Mouse (Mus musculus) heart, adult 2 months (tissue): ENCODE data around the gene Soat2. TPM values are rescaled to one million over a fixed set of nuclear protein-coding genes. Genes with fewer than 3 reads are reported as not detected.

ENCODE experiments used
- DNase-seq, 2 experiments: peaks; one replicate each; pipeline ENCODE4 v3.0.0; 2021
- H3K27ac ChIP-seq: fragments of 200-600 bp; 2 replicates; pipeline ENCODE4 v1.8.1; 2022
- H3K27me3 ChIP-seq: fragments of 200-500 bp; 2 replicates; pipeline ENCODE4 v1.6.1; 2012; ENCODE audit warnings: mild to moderate bottlenecking, low read length, inconsistent platforms, mixed read lengths; ENCODE audit not compliant: control insufficient read depth, insufficient read depth
- H3K36me3 ChIP-seq: fragments of 200-500 bp; 2 replicates; pipeline ENCODE4 v1.6.1; 2012; ENCODE audit warnings: low read length, inconsistent platforms; ENCODE audit not compliant: control insufficient read depth, insufficient read depth
- H3K4me1 ChIP-seq: fragments of 200-500 bp; 2 replicates; pipeline ENCODE4 v1.6.1; 2011; ENCODE audit warnings: low read length; ENCODE audit not compliant: control insufficient read depth, insufficient read depth
- H3K4me3 ChIP-seq: fragments of 200-600 bp; 2 replicates; pipeline ENCODE4 v1.8.1; 2022
- H3K79me2 ChIP-seq: fragments of 200-500 bp; replicated peaks from 2 replicates; pipeline ENCODE4 v1.6.1; 2012; ENCODE audit warnings: mild to moderate bottlenecking, inconsistent platforms, low read length, moderate library complexity, mixed read lengths; ENCODE audit not compliant: control insufficient read depth, insufficient read depth
- H3K9ac ChIP-seq: fragments of 200-500 bp; 2 replicates; pipeline ENCODE4 v1.6.1; 2012; ENCODE audit warnings: low read depth, mild to moderate bottlenecking, control low read depth, inconsistent platforms, low read length, mixed read lengths
- CTCF ChIP-seq: fragments of 200-600 bp; IDR thresholded peaks from 2 replicates; pipeline ENCODE4 v1.8.1; 2022; ENCODE audit warnings: antibody characterized with exemption, mild to moderate bottlenecking, moderate library complexity
- EP300 ChIP-seq: fragments of 200-500 bp; IDR thresholded peaks from 2 replicates; pipeline ENCODE4 v1.6.1; 2011; ENCODE audit warnings: low read depth, low read length, control low read depth; ENCODE audit not compliant: insufficient read depth
- POLR2A ChIP-seq: fragments of 200-500 bp; IDR thresholded peaks from 2 replicates; pipeline ENCODE4 v1.6.1; 2011; ENCODE audit warnings: mild to moderate bottlenecking, low read depth, low read length, control low read depth; ENCODE audit not compliant: insufficient read depth
- WGBS: fragments of 180-500 bp; shearing (Covaris S2); methylation state at CpG from one replicate; pipeline ENCODE4 v1.1.7; 2018; 5-methylcytosine and 5-hydroxymethylcytosine counted together
- intact Hi-C: fragments of 180-260 bp; cut with DNase I; formaldehyde crosslinking; loops from one replicate; pipeline ENCODE4 v1.15.1; 2025
- polyA plus RNA-seq: library from polyadenylated mRNA; depleted of rRNA; stranded (reverse); fragments of >200 nt; gene quantifications from 2 replicates; pipeline ENCODE4 v1.2.3, GENCODE M21; 2012
- total RNA-seq, 2 experiments: library from RNA; stranded (reverse); gene quantifications; 2 replicates each; pipeline ENCODE4 v1.2.3; 2021

Gene Soat2
- total and polyA plus RNA-seq, 3 experiments = 0.09 to 0.16 TPM; not detected in 1

DNA sequence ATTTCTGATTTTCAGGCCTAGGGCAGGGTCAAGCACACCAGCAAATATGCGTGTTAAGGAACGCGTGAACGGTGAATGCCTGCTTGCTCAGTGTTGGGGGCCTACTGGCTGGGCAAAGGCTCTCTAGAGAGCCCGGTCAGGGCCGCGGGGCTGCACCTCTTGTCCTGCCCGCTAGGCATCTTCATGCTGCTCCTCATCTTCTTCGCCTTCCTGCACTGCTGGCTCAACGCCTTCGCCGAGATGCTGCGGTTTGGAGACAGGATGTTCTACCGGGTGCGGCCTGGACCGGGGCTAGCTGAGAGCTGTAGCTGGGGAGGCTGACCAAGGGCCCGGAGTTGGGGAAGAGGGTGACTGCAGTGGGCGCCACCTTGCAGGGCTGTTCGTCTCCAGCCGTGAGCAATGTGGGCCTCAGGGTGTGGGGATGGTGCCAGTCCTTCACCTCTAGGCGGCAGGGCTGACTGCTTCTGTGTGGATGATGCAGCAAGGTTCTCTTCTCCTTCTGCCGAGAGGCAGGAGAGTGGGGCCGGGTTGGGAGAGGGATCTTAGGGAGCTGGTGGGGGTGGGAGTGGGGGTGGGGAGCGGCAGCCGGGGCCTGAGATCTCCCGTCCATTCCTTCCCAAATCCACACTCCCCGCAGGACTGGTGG, 10.2 kb downstream of the Soat2 start:
- Histone ChIP-seq H3K79me2 (no peaks in the 10 kb centered on the region), H3K27me3 (no peaks in the 10 kb centered on the region), H3K27ac (no peak overlapping the region), H3K4me1 (no peaks in the 10 kb centered on the region), H3K36me3 (no peaks in the 10 kb centered on the region), H3K9ac (no peak overlapping the region), H3K4me3 (no peak overlapping the region)
- no peak for DNase-seq
- intact Hi-C loops = no loop called here
- WGBS = 63% methylated on average over 27 of the region's 27 CpGs
- TF ChIP-seq EP300 (no peak), POLR2A (no peak), CTCF (no peak)

DNA sequence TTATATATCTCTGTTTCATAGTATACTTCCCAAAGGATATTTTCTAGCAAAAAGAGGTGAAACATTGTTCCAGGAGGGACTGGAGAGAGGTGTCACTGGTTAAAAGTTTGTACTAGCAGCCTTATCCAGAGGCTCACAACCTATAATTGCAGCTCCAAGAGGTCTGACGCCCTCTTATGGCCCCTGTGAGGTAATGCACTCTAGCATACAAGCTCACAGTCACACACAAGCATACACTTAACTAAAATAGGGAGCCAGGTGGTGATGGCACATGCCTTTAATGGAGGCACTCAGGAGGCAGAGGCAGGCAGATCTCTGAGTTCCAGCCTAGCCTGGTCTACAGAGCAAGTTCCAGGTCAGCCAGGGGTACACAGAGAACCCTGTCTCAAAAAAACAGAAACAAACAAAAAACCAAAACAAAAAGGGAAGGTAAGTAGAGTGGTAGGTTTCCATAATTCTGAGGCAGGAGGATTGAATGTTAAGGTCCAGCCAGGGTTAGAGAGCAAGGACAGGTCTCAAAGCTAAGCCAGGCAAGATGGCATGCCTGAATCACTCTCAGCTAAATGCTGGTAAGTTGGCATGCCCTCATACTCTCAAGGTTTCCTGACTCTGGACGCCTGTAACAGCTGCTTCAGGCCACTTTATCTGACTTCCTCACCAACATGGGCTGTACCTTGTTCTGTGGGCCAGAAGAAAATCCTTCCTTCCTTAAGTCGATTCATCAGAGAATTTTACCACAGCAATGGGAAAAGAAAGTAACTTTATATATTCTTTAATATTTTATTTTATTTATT, 13.8 kb downstream of the Soat2 start:
- intact Hi-C loops = no loop called here
- TF ChIP-seq CTCF = no peak
- TF ChIP-seq POLR2A = no peak
- TF ChIP-seq EP300 = no peak
- WGBS = 42% methylated on average over 3 of the region's 3 CpGs

DNA sequence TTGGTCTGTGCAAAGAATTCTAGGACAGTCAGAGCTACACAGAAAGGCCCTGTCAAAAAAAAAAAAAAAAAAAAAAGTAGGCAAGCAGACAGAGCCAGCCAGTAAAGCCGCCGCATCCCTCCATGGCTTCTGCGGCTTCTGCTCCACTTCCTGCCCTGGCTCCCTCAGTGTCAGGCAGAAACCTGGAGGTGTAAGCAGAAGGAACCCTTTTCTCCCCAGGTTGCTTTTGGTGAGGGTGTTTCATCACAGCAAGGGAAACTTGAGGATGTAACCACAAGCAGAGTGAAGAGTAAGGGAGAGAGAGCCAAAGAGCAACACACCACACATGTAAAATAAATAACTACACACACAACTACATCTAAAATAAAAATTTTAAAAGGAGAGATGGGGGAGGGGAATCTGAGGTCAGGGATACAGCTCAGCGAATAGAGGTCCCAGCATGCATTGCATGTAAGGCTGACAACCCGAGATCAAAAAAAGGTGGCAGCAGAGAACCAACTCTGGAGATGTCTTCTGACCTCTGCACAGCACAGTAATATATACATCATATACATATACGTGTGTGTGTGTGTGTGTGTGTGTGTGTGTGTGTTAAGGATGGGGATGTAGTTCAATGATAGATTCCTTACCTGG, 15.3 kb downstream of the Soat2 start:
- intact Hi-C loops = no loop called here
- H3K4me1 ChIP-seq = peaks cover 2% of the 10 kb centered on the region
- H3K36me3 ChIP-seq = no peaks in the 10 kb centered on the region
- H3K4me3 ChIP-seq = no peak overlapping the region
- WGBS = 48% methylated on average over 6 of the region's 6 CpGs
- TF ChIP-seq POLR2A = no peak
- no peak overlapping the region for H3K9ac ChIP-seq
- H3K27ac ChIP-seq = no peak overlapping the region
- H3K27me3 ChIP-seq = no peaks in the 10 kb centered on the region
- no peak for DNase-seq
- H3K79me2 ChIP-seq = no peaks in the 10 kb centered on the region

More for the DNA sequence above, 13.8 kb downstream of the Soat2 start:
- no peak for DNase-seq
- Histone ChIP-seq H3K27ac (no peak overlapping the region), H3K4me1 (peaks cover 2% of the 10 kb centered on the region), H3K36me3 (no peaks in the 10 kb centered on the region), H3K79me2 (no peaks in the 10 kb centered on the region), H3K27me3 (no peaks in the 10 kb centered on the region), H3K4me3 (no peak overlapping the region), H3K9ac (no peak overlapping the region)

DNA sequence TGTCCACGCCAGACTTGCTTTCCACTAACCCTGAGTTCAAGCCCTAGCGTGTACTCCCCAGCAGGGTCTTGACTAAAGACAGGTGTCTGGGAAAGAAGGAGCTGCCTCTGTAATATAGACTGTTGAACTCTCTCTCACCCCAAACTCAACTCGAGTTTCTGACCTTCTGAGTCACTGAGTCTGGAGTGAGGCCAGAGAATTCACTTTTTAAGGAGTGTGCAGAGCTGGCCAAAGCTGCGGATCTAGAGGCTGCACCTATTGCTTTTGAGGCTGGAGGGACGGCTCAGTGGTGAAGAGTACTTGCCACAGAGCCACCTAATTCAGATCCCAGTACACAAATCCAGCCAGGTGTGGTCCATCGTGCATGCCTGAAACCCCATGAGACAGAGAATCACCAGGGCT, 17.3 kb downstream of the Soat2 start:
- Histone ChIP-seq H3K4me3 (no peak overlapping the region), H3K36me3 (no peaks in the 10 kb centered on the region), H3K9ac (no peak overlapping the region), H3K4me1 (peaks cover 2% of the 10 kb centered on the region), H3K27me3 (no peaks in the 10 kb centered on the region), H3K27ac (no peak overlapping the region), H3K79me2 (no peaks in the 10 kb centered on the region)
- no peak for DNase-seq
- TF ChIP-seq POLR2A (no peak), CTCF (no peak), EP300 (no peak)
- intact Hi-C loops = no loop called here
- 39% methylated on average over 6 of the region's 6 CpGs for WGBS

DNA sequence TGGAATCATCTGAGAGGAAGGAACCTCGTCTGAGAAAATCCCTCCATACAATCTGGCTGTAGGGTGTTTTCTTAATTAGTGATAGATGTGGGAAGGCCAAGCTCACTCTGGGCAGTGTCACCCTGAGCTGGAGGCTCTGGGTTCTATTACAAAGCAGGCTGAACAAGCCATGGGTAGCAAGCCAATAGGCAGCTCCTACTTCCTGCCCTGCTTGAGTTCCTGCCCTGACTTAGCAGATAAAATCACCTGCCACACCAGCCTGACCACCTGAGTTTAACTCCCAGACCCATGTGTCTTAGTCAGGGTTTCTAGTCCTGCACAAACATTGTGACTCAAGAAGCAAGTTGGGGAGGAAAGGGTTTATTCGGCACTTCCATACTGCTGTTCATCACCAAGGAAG, 18.7 kb downstream of the Soat2 start:
- Histone ChIP-seq H3K79me2 (no peaks in the 10 kb centered on the region), H3K27me3 (no peaks in the 10 kb centered on the region), H3K4me1 (peaks cover 2% of the 10 kb centered on the region), H3K9ac (no peak overlapping the region), H3K36me3 (no peaks in the 10 kb centered on the region), H3K4me3 (no peak overlapping the region), H3K27ac (no peak overlapping the region)
- intact Hi-C loops = no loop called here
- 57% methylated on average over 2 of the region's 2 CpGs for WGBS
- TF ChIP-seq POLR2A = no peak
- no peak for TF ChIP-seq EP300
- TF ChIP-seq CTCF = no peak
- DNase-seq = no peak

DNA sequence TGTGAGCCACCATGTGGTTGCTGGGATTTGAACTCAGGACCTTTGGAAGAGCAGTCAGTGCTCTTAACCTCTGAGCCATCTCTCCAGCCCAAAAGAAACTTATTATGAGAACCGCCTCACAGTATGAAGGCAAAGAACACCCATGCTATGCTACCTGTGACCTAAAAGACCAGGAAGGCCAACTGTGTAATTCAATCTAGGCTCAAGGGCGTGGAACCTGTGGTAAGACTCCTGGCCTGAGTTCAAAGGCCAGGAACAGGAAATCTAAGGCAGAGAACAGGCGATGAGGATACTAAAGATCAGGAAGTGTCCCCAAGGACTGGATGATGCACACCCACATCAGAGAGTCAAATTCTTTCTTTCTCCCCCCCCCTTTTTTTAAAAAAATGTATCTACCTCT, 23.3 kb downstream of the Soat2 start:
- H3K79me2 ChIP-seq = no peaks in the 10 kb centered on the region
- no peaks in the 10 kb centered on the region for H3K27me3 ChIP-seq
- no peak overlapping the region for H3K9ac ChIP-seq
- H3K4me3 ChIP-seq = no peak overlapping the region
- H3K36me3 ChIP-seq = no peaks in the 10 kb centered on the region
- 68% methylated on average over 3 of the region's 3 CpGs for WGBS
- no peak overlapping the region for H3K27ac ChIP-seq
- DNase-seq = no peak
- intact Hi-C loops = no loop called here
- peaks cover 2% of the 10 kb centered on the region for H3K4me1 ChIP-seq
- TF ChIP-seq EP300 (no peak), POLR2A (no peak), CTCF (no peak)
